Mouse (Mus musculus): ENCODE measurements around the gene Plcl1.

DNA sequence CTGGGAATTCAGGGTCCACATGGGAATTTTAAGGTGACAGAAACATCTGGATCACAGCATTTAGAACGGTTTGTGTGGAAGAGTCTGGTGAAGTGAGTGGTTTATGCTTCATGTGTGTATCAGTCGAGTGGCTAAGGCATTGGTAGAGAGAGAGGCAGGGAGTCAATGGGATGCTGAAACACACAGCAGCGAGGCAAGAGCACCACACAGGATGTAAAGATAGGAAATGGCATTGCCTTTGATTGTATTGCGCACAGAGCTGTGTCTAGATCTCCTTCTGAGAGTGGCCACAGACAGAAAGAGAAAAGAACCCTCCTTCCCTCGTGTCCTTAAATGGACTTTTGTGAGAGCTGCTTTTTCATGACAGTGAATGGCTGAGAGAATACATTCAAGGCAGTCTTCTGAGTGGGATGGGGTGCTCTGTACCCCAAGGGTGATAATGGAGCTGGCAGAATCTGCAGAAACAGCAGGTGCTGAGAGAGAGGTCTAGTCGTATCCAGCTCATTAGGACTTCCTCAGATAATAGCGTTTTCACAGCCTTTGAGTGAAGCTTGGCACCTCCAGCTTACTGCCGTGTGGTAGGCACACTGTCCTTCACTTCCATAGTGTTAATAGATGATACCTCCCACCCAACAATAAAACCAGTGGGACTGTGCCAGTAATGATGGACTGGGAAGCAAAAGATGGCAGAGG is 253.9 kb downstream of the Plcl1 start:
- no peak for TF ChIP-seq POLR2A (IDR thresholded peaks at IDR 0.05; ENCODE audit: insufficient read length, low read depth)
- no peak for TF ChIP-seq MAX (IDR thresholded peaks at IDR 0.05; ENCODE audit: low read depth)
